Mouse (Mus musculus) testis, adult 2 months (tissue): ENCODE results near the gene Prss23.

Experiments used
- CTCF ChIP-seq: fragments of 200-500 bp; IDR thresholded peaks from 2 replicates; pipeline ENCODE4 v1.5.1; 2012; ENCODE audit warnings: low read depth, mild to moderate bottlenecking, inconsistent platforms, low read length, moderate library complexity; ENCODE audit not compliant: control insufficient read depth, insufficient read depth, insufficient replicate concordance
- POLR2A ChIP-seq: fragments of 200-500 bp; IDR thresholded peaks from 2 replicates; pipeline ENCODE4 v1.6.1; 2012; ENCODE audit warnings: low read depth, mild to moderate bottlenecking, inconsistent platforms, low read length, moderate library complexity; ENCODE audit not compliant: control insufficient read depth

GRCm38 (mm10) chr7:89562140-89562539 is 35.2 kb upstream of the Prss23 start:
- no peak for TF ChIP-seq POLR2A
- no peak for TF ChIP-seq CTCF
